Mouse (Mus musculus): ENCODE data around the gene Macc1.
"Not testable (repeated sequence)": the region's sequence is repeated elsewhere in the genome, so short reads cannot be mapped to it uniquely, and the experiment has no call there.

Gene Macc1

GRCm38 (mm10) chr12:119313970-119314369 lies at the start of gene Macc1:
Macc1 (plus strand) TSS chr12:119314270.
- no peak for DNase-seq (ENCODE audit: low read depth)

GRCm38 (mm10) chr12:119264506-119264905 lies 49.6 kb upstream of the Macc1 start:
- DNase-seq (ENCODE audit: low read depth), result no peak

- DNase-seq (ENCODE audit: low read depth), result no peak
Observed at GRCm38 (mm10) chr12:119268723-119269122, 45.3 kb upstream of the Macc1 start.

- no peak for DNase-seq (ENCODE audit: low read depth)
Observed at GRCm38 (mm10) chr12:119270036-119270435, 44.0 kb upstream of the Macc1 start.

- DNase-seq (ENCODE audit: low read depth), result no peak
Observed at GRCm38 (mm10) chr12:119271964-119272363, 42.1 kb upstream of the Macc1 start.

- no peak for DNase-seq (ENCODE audit: low read depth)
Observed at GRCm38 (mm10) chr12:119273605-119274004, 40.5 kb upstream of the Macc1 start.

- no peak for DNase-seq (ENCODE audit: low read depth)
Observed at GRCm38 (mm10) chr12:119276282-119276681, 37.8 kb upstream of the Macc1 start.

- DNase-seq (ENCODE audit: low read depth), result no peak
Observed at GRCm38 (mm10) chr12:119291618-119292017, 22.5 kb upstream of the Macc1 start.

- DNase-seq (ENCODE audit: low read depth), result no peak
Observed at GRCm38 (mm10) chr12:119303618-119304017, 10.5 kb upstream of the Macc1 start.

- DNase-seq (ENCODE audit: low read depth), result no peak
Observed at GRCm38 (mm10) chr12:119313014-119313763, 881 bp upstream of the Macc1 start.

GRCm38 (mm10) chr12:119318799-119319198 lies 4.7 kb downstream of the Macc1 start:
- DNase-seq (ENCODE audit: low read depth), result no peak

- DNase-seq (ENCODE audit: low read depth), result no peak
Observed at GRCm38 (mm10) chr12:119325400-119325799, 11.3 kb downstream of the Macc1 start.

- no peak for DNase-seq (ENCODE audit: low read depth)
Observed at GRCm38 (mm10) chr12:119330644-119331043, 16.6 kb downstream of the Macc1 start.

GRCm38 (mm10) chr12:119333376-119333775 lies 19.3 kb downstream of the Macc1 start:
- no peak for DNase-seq (ENCODE audit: low read depth)

- DNase-seq (ENCODE audit: low read depth), result not testable (repeated sequence)
Observed at GRCm38 (mm10) chr12:119352579-119352978, 38.5 kb downstream of the Macc1 start.

GRCm38 (mm10) chr12:119357418-119358241 lies 43.6 kb downstream of the Macc1 start:
- DNase-seq (ENCODE audit: low read depth), result no peak

- DNase-seq (ENCODE audit: low read depth), result no peak
Observed at GRCm38 (mm10) chr12:119358242-119358515, 44.1 kb downstream of the Macc1 start.

GRCm38 (mm10) chr12:119365041-119365440 lies 51.0 kb downstream of the Macc1 start:
- DNase-seq (ENCODE audit: low read depth), result no peak

GRCm38 (mm10) chr12:119369832-119370231 lies 55.8 kb downstream of the Macc1 start:
- no peak for DNase-seq (ENCODE audit: low read depth)

GRCm38 (mm10) chr12:119372359-119372758 lies 58.3 kb downstream of the Macc1 start:
- no peak for DNase-seq (ENCODE audit: low read depth)

GRCm38 (mm10) chr12:119376879-119377278 lies 62.8 kb downstream of the Macc1 start:
- no peak for DNase-seq (ENCODE audit: low read depth)

GRCm38 (mm10) chr12:119381839-119382238 lies 67.8 kb downstream of the Macc1 start:
- no peak for DNase-seq (ENCODE audit: low read depth)

GRCm38 (mm10) chr12:119386243-119386642 lies 72.2 kb downstream of the Macc1 start:
- DNase-seq (ENCODE audit: low read depth), result no peak

Measured in naive thymus-derived CD4-positive, alpha-beta T cell, adult 2 months (primary cell).